Mouse (Mus musculus) left cerebral cortex, adult 18-20 months (tissue): Measurements from ENCODE around the gene Emcn. TPM values are rescaled to one million over a fixed set of nuclear protein-coding genes. Genes with fewer than 3 reads are reported as not detected.

Source experiments
- DNase-seq, 2 experiments: peaks; one replicate each; pipeline ENCODE4 v3.0.0; 2021 to 2022; ENCODE audit warnings: low spot score in 2 of 2, mixed read lengths in 1 of 2
- long read RNA-seq, 2 experiments: library from polyadenylated mRNA; stranded (forward); transcript quantifications; one replicate each; pipeline ENCODE4 v2.0.0; 2021
- total RNA-seq, 2 experiments: library from RNA; stranded (reverse); gene quantifications; 2 replicates each; pipeline ENCODE4 v1.2.3; 2021

The Emcn gene
- 1 to 10 TPM; 6.3 to 9.4 TPM for total RNA-seq
- long read RNA-seq, experiment 1, transcript Emcn-202 (12 exons, 2,588 nt) = major isoform, 10 of 10 reads
- long read RNA-seq, experiment 1, partial matches to known transcripts = 0 of 10 reads
- long read RNA-seq, experiment 1, other reads (novel, unspliced or antisense) = 0 of 10 reads
- long read RNA-seq, experiment 2, partial matches to known transcripts = 0 of 1 reads
- long read RNA-seq, experiment 2, other reads (novel, unspliced or antisense) = 0 of 1 reads

DNA sequence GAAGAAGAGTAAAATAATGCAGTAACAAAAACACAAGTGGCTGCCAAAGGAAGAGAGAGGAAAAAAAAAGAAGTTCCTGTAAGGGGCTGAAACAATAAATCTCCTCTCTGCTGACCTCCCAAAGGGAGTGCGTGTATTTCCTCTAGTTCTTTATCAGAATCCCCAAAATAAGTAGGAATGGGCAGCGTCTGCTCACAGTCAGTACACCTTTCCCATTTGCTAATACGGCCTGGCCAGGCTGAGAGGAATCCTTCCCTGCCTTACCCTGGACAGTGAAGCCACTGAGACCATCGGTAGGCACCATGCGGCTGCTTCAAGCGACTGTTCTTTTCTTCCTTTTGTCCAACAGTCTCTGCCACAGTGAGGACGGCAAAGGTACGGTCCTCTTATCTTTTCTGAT, at the start of gene Emcn:
Gene Emcn, plus strand, starts transcription at position 130 of the 400 bp plus-strand sequence.
- DNase-seq = no peak

DNA sequence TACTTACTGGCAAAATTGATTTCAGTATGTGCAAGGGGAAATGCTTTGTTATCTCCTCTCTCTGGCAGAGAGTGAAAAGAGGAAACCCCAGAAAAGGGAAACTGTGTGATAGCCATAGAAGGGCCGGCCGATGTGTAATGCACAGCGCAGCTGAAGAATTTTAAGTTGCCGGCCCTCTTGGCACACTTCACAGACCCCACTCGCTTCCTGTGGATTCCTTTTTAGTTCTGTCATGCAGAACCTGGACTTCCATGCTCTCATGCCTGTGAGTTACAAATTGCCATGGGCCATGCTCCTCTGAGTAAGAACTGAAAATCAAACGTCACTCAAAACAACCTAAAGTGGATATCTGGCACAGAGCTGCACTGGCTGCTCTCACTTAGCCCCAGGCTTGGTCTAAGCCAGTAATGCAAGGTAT, 47.7 kb upstream of the Emcn start:
- DNase-seq = no peak

DNA sequence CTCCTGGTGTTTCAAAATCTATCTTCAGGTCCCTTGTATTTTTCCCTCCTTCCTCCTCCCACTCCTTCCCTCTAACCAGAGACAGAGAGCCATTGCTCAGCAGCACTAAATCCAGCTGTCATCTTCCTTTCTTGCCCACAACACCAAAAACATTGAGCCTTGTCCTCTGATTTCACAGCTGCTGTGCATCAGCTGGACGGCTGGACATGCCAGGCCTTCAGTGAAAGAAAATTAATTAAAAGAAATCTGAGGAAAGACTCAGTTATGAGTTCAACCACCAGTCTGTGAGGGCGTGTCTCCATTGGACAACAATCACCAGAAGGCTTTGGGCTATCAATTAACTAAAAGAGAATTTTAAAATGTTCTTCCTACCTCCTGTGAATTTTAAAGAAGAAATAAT, 42.6 kb upstream of the Emcn start:
- DNase-seq = no peak

GRCm38 (mm10) chr3:137300210-137300609, 40.7 kb upstream of the Emcn start:
- no peak for DNase-seq

DNA sequence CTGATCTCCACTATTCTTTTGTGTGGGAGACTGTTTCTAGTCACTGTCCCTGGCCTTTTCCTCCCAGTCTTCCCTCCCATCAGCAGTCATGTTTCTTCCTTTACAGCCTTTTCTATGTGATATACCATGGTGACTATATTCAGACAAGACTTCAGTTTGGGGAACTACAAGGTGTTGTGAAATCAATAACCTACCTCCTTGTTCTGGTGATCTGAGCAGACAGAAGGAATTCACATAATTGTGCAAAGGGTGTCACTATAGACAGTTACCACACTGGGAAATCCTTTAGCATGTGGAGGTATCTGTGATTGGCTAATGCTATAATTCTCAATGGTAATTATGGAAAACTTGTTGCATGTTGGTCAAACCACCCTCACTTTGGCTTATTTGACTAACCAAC, 39.7 kb upstream of the Emcn start:
- no peak for DNase-seq

GRCm38 (mm10) chr3:137302804-137303203, 38.1 kb upstream of the Emcn start:
- no peak for DNase-seq

GRCm38 (mm10) chr3:137309959-137310358, 30.9 kb upstream of the Emcn start:
- DNase-seq = no peak

GRCm38 (mm10) chr3:137312540-137312939, 28.3 kb upstream of the Emcn start:
- no peak for DNase-seq

- DNase-seq = no peak
These were observed 27.0 kb upstream of the Emcn start for GRCm38 (mm10) chr3:137313775-137314362.

- no peak for DNase-seq
These were observed 22.5 kb upstream of the Emcn start for GRCm38 (mm10) chr3:137318371-137318770.

GRCm38 (mm10) chr3:137319950-137320349, 20.9 kb upstream of the Emcn start:
- DNase-seq = no peak

DNA sequence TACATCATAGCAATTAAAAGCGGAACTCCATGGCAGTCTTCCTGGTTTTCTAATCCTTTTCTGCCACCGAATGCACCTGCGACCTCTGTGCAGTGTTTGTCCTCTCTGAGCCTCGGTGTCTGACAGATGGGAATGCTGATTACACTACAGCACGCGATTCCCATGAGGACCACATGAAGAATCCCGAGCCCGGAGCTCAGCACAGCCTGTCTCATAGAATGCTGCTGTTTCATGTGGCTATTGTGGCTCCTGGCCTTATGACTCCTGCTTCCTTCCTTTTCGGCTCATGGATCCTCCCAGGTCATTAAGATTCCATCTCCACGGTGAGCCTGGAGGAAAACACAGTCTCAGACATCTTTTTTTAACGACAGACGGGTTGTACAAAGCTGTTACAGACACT, 18.6 kb upstream of the Emcn start:
- DNase-seq = no peak

- DNase-seq = no peak
These were observed 11.0 kb upstream of the Emcn start for GRCm38 (mm10) chr3:137329898-137330297.

- DNase-seq = no peak
These were observed 9.9 kb upstream of the Emcn start for GRCm38 (mm10) chr3:137330950-137331349.

DNA sequence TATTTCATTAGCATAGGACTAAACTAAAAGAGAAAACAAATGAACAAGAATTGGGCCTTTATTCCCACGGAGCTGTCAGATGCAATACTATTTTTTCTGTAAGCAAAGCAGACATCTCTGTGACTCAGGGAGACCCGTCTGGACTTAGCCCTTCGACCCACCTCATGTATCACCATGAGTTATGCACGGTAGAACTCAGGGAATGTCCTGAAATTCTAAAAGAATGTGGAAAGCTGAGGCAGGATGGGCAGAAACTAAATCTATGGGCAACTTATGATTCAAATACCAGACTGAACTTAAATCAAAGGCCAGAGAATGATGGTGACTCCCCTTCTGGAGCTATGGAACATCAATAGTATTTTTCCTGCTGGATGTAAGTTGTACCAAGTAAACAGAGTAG, 8.3 kb upstream of the Emcn start:
- DNase-seq = no peak

GRCm38 (mm10) chr3:137335957-137336356, 4.9 kb upstream of the Emcn start:
- DNase-seq = no peak

DNA sequence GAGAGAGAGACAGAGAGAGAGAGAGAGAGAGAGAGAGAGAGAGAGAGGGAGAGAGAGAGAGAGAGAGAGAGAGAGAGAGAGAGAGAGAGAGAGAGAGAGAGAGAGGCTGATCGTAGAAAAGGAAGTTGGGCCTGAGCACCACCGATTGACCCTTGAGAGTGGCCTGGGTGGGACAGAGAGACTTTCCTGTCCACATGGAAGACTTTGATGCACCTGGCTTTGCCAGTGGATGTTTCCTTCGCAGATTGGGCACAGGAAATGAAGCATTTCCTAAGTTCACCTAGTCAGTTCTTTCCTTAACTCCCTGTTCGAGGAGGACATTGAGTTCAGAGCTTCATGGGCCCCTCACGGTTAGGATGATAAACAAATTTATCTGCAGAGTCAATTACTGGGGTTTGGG, 2.6 kb downstream of the Emcn start:
- no peak for DNase-seq

- DNase-seq = peak; percentile 5 to 8
These were observed 11.0 kb downstream of the Emcn start for GRCm38 (mm10) chr3:137351882-137352281.

- no peak for DNase-seq
These were observed 15.8 kb downstream of the Emcn start for GRCm38 (mm10) chr3:137356697-137357096.

GRCm38 (mm10) chr3:137367123-137367825, 26.4 kb downstream of the Emcn start:
- DNase-seq = no peak

- no peak for DNase-seq
These were observed 27.0 kb downstream of the Emcn start for GRCm38 (mm10) chr3:137367826-137368325.

DNA sequence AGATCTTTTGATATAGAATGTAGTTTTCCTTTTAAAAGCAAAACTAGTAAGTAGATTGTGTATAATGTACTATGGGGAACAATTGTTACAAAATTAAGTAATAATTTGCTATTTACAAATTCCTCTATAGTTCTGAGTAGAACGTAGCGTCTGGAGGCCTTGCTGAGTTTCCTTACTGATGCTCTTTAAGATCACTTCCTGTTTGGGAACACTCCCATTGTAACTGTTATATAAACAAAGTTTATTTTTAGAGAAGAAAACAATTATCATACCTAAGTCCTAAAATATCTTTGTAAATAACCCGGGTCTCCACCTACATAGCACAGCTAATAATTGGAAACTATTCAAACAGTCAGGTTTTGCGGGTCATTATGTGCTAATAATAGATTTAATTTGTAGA, 32.0 kb downstream of the Emcn start:
- no peak for DNase-seq
